Mouse (Mus musculus): ENCODE data around the gene Ltbp2.

Gene Ltbp2

DNA sequence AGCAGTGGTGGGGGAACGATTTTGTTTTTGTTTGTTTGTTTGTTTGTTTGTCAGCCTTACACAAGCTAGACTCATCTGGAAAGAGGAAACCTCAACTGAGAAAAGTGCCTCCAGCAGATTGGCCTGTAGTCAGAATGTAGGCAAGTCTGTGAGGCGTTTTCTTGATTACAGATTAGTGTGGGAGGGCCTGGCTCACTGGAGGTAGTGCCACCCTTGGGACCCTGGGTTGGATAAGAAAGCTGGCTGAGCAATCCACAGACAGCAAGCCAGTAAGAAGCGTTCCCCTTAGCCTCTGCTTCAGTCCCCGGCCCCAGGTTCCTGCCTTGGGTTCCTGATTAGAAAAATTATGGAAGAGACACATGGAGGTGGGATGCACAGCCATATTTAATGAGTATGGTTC, 36.4 kb downstream of the Ltbp2 start:
- DNase-seq (ENCODE audit: low read depth, low spot score) = no peak

DNA sequence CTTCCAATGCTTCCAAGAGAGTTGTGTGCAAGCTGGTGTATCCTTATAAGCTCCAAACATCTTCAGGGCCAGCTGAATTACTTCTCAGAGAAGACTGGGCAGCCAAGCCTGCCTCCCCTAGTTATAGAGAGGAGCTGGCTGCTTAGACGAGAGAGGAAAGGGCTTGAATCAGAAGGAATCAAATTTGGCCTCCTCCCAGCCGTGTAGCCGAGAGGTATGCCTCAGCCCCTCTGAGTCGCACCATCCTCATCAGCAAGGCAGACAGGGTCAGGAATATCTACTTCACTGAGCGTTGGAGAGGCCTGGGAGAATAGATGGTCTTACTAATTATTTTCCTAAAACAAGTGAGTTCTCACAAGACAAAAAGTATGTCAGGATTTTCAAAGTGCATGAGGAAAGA, 40.7 kb downstream of the Ltbp2 start:
- no peak for DNase-seq (ENCODE audit: low read depth, low spot score)

DNA sequence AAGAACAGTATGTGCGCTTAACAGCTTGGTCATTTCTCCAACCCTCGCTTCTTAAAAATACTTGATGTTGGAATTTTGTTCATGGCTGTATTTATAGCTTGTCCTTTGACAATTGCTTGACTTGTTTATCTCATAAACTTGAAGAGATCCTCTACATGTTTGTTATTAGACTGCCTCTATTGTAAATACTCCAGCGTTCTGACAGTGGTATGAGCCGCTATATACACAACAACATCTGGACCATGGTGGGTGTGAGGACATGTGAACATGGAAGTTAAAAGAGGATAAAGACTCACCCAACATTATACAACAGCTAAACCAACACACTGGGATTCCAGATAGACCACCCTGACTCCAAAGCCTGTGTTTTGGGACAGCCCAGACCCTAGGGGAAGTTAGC, 41.6 kb downstream of the Ltbp2 start:
- DNase-seq (ENCODE audit: low read depth, low spot score) = no peak

GRCm38 (mm10) chr12:84831648-84832047, 44.7 kb downstream of the Ltbp2 start:
- no peak for DNase-seq (ENCODE audit: low read depth, low spot score)

GRCm38 (mm10) chr12:84831141-84831540, 45.2 kb downstream of the Ltbp2 start:
- no peak for DNase-seq (ENCODE audit: low read depth, low spot score)

- no peak for DNase-seq (ENCODE audit: low read depth, low spot score)
Measured at GRCm38 (mm10) chr12:84830438-84830837, 45.9 kb downstream of the Ltbp2 start.

GRCm38 (mm10) chr12:84829913-84830312, 46.4 kb downstream of the Ltbp2 start:
- no peak for DNase-seq (ENCODE audit: low read depth, low spot score)

GRCm38 (mm10) chr12:84829109-84829724, 47.1 kb downstream of the Ltbp2 start:
- DNase-seq (ENCODE audit: low read depth, low spot score) = no peak

DNA sequence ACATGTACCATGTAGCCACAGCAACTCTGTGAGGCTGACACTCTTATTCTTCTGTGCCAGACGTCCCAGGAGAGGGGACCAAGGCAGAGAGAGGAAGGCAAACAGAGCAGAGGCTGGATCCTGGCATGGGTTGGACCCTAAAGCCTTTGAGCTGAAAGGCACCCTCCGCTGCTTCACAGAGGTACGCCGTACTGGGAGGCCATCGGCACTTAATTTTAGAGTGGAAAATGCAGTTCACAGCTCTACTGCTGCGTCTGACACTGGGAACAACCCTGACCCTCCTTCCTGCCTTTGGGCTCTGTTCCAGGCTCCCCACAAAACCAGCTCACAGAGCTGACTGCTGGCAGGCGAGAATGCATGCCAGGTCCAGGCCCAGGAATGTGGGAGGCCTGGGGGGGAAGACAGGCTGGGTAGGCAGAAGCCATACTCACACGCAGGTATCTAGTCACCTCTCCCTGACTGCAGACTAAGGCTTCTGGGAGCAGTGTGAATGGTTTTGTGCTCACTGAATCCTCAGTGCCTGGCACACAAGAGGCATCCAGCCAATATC, 48.9 kb downstream of the Ltbp2 start:
- no peak for DNase-seq (ENCODE audit: low read depth, low spot score)

DNA sequence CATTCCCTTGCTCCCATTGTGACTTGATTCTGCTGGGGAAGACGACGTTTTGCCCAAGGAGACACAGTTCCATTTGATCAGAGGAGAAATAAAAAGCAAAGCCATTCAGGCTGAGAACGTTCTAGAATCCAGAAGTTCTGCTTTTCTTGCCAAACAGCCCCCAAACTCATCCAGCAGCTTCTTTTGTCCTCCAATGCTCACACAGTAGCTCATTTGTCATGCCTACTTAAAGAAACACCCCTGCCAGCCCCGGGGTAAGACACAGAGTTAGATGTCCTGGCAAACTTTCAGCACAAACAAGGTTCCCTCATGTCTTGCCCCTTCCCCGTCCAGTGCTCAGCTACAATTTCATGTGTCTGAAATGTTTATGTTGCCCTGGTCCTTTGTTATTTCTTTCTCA, 52.1 kb downstream of the Ltbp2 start:
- DNase-seq (ENCODE audit: low read depth, low spot score) = no peak

DNA sequence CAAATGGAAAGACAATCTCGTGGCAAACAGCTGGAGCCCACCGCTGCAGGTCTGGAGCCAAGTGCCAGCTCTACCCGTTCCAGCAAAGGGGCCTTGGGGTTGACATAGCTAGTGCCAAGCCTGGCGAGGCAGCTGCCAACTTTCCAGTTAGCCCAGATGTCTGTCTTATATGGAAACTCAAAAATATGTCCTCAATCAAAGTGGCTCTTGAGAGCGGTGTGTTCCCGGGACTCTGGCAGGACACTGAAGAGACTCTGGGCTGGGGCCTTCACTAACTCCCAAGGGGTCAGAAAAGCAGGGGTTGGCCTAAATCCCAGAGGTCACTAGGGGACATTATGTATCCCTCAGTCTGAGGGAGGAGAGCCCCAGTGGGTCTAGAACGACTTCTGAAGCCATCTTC, 52.7 kb downstream of the Ltbp2 start:
- DNase-seq (ENCODE audit: low read depth, low spot score) = no peak

GRCm38 (mm10) chr12:84819236-84820168, 56.8 kb downstream of the Ltbp2 start:
- DNase-seq (ENCODE audit: low read depth, low spot score) = no peak

- no peak for DNase-seq (ENCODE audit: low read depth, low spot score)
Measured at GRCm38 (mm10) chr12:84818496-84818895, 57.8 kb downstream of the Ltbp2 start.

DNA sequence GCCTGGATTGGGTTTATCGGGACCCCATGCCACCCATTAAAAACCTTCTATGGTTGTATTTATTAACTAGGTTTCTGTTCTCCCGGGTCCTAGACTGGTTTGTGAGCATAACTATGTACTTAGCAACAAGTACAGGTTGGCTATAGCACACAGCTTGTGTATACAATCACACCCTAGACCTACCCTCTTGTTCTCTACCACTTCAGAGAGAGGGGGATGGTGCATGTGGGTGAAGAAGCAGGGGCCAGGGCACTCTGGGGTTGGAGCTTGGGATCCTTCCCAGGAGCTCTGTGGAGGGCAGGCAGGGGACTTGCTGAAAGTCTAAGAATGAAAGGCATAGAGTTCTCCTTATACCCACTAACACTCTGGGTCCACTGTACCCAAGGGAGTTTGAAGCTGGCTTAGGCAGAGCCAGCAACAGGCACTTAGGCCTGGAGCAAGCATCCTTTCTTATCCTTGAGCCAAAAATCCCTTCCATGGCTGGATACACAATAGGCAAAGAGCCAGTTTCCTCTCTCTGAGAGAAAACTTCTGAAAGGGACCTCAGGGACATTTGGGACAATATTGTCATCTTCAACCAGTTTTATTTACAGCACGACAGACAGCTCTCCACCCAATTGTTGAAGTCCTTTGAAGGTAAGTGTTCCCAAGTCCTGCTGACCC, 61.5 kb downstream of the Ltbp2 start:
- no peak for DNase-seq (ENCODE audit: low read depth, low spot score)

- DNase-seq (ENCODE audit: low read depth, low spot score) = no peak
Measured at GRCm38 (mm10) chr12:84813773-84814172, 62.6 kb downstream of the Ltbp2 start.

- no peak for DNase-seq (ENCODE audit: low read depth, low spot score)
Measured at GRCm38 (mm10) chr12:84812004-84812403, 64.3 kb downstream of the Ltbp2 start.

- no peak for DNase-seq (ENCODE audit: low read depth, low spot score)
Measured at GRCm38 (mm10) chr12:84811510-84811909, 64.8 kb downstream of the Ltbp2 start.

DNA sequence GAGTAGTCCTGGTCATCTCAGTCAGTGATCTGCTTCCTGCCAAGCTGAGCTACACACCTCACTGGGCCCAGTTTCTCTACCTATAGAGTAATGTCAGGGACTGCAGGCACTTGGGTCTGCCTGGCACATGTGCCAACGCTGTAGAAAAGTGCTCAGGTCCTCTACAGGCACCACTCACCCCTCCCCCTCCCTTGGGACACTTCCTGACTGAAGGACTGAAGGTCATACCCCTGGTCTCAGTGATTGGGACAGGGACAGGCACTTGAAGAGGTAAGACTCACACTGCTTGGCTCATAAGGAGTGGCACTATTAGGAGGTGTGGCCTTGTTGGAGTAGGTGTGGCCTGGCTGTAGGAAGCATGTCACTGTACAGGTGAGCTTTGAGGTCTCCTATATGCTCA, 65.5 kb downstream of the Ltbp2 start:
- DNase-seq (ENCODE audit: low read depth, low spot score) = no peak

- no peak for DNase-seq (ENCODE audit: low read depth, low spot score)
Measured at GRCm38 (mm10) chr12:84809033-84809432, 67.3 kb downstream of the Ltbp2 start.

DNA sequence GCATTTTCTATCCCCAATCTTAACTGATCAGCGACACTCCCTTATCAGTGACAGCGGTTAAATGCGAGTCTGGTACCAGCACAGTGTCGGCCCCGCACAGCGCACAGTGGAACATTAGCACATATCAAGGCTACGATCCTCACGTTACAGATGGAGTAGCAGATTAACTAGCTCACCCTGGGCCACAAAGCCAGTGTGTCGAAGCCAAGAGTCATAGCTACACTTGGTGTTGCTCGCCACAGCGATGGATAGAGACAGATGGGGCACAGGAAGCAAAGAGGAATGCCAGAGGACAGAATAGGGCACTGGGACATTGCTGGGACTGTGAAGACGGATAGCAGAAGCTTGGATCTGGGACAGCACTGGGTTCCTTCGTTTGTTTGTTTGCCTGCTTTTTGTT, 69.0 kb downstream of the Ltbp2 start:
- DNase-seq (ENCODE audit: low read depth, low spot score) = no peak

- no peak for DNase-seq (ENCODE audit: low read depth, low spot score)
Measured at GRCm38 (mm10) chr12:84806726-84807125, 69.6 kb downstream of the Ltbp2 start.

- DNase-seq (ENCODE audit: low read depth, low spot score) = no peak
Measured at GRCm38 (mm10) chr12:84806010-84806409, 70.3 kb downstream of the Ltbp2 start.

Measured in CD4-positive, CD25-positive, alpha-beta regulatory T cell, adult 2 months (primary cell).